15 mouse cellular contexts compared by ENCODE assay signal in genomic region chr10:40840086-40840485, GRCm38 (mm10). TPM values are rescaled to one million over a fixed set of nuclear protein-coding genes. Genes with fewer than 3 reads are reported as not detected.
DNase-seq lines count a peak whose midpoint lies in the region; ATAC-seq lines count a peak whose summit lies in the region.
"Had no signal": no experiment of that assay in that cellular context is flagged by ENCODE, and none has a peak within 500 bp of the region (broad histone marks: within the 10 kb centered on the region; RNA-seq: fewer than 3 reads in every experiment).

No protein-coding gene starts in this region.

- intact Hi-C loops in gastrocnemius, postnatal 14 days (cut with DNase I; ENCODE audit: low total_unique reads), result no loop called here
- intact Hi-C loops in heart, postnatal 10 days (cut with DNase I), result loop anchor here (5.0 kb wide), 1 partner anchor 42 kb away; the partner anchor contains the start of genes Cdc40 and Wasf1

- no peak for ATAC-seq in erythroblast, adult 5-6 weeks (replicated peaks; ENCODE audit: low FRiP score, poor library complexity, severe bottlenecking)
- ATAC-seq: forebrain, embryonic 16.5 days; intestine, postnatal 0 days had no signal

- peak; percentile 24 for DNase-seq in gastrocnemius, postnatal 14 days
- DNase-seq in gastrocnemius, adult 18-20 months (ENCODE audit: low spot score), result no peak
- DNase-seq in 416B (ENCODE audit: low read depth) (peak; percentile 18), R1 (ENCODE audit: low read depth, low spot score) (peak; percentile 31)
- DNase-seq in heart, postnatal 10 days, result peak; percentile 49 to 53
- DNase-seq in lung, adult 18-20 months, result no peak
- DNase-seq in cerebellum, postnatal 14 days, result no peak
- DNase-seq: cerebellum, adult 9-11 months; kidney, postnatal 14 days; right cerebral cortex, adult 18-20 months; spleen, adult 18-20 months; thymus, postnatal 14 days had no signal

RNA-seq across cellular contexts. Expression of gene Cdc40, which starts 43.0 kb away (rescaled TPM):
- 1 to 10 TPM; 8.7 to 8.8 TPM for total RNA-seq in gastrocnemius, postnatal 14 days (2021)
- total RNA-seq in gastrocnemius, adult 18-20 months (2021), result 1 to 10 TPM; 6.5 to 7.4 TPM
- total RNA-seq in heart, postnatal 10 days (2021), result 10 to 100 TPM; 18.4 to 21.1 TPM
- total RNA-seq in erythroblast, adult 5-6 weeks (2015; ENCODE audit: low replicate concordance), result 23.6 and 24.9 TPM in 2 replicates
- 13.5 and 16.2 TPM in 2 replicates for total RNA-seq in erythroblast, adult 5-6 weeks (2017; ENCODE audit: low replicate concordance)

RNA-seq across cellular contexts. Expression of gene Wasf1, which starts 43.2 kb away (rescaled TPM):
- total RNA-seq in gastrocnemius, postnatal 14 days (2021), result 1 to 10 TPM; 1.4 to 1.8 TPM
- total RNA-seq in gastrocnemius, adult 18-20 months (2021), result under 1 TPM; 0.11 to 0.24 TPM
- 1 to 10 TPM; 1.9 to 2.3 TPM for total RNA-seq in heart, postnatal 10 days (2021)
- total RNA-seq in erythroblast, adult 5-6 weeks (2015; ENCODE audit: low replicate concordance), result not detected in 2 replicates
- not detected in 2 replicates for total RNA-seq in erythroblast, adult 5-6 weeks (2017; ENCODE audit: low replicate concordance)

Comparison
In these comparisons a context has a peak if more than half of its experiments do, and no peak if none do; other contexts are left out.
1. DNase-seq: peak in gastrocnemius, postnatal 14 days (single experiment), 416B (single experiment), R1 (single experiment) and heart, postnatal 10 days (2 of 2); none in gastrocnemius, adult 18-20 months (single experiment), lung, adult 18-20 months (0 of 2) and cerebellum, postnatal 14 days (0 of 2).